Mouse (Mus musculus) forebrain, embryonic 10.5 days (tissue): ENCODE results near the gene Arl5b. TPM values are rescaled to one million over a fixed set of nuclear protein-coding genes. Genes with fewer than 3 reads are reported as not detected.

ENCODE experiments used
- DNase-seq: peaks from one replicate; pipeline ENCODE4 v3.0.0-alpha.2; 2017; ENCODE audit warnings: low spot score; ENCODE audit errors: extremely low spot score
- H3K27ac ChIP-seq: fragments of 300-500 bp; sonication (generic); 2 replicates; pipeline ENCODE4 v1.5.1; 2016; ENCODE audit warnings: mild to moderate bottlenecking
- H3K27me3 ChIP-seq: fragments of 300-500 bp; sonication (generic); 2 replicates; pipeline ENCODE4 v1.6.1; 2016; ENCODE audit warnings: mild to moderate bottlenecking; ENCODE audit not compliant: poor library complexity, severe bottlenecking
- H3K36me3 ChIP-seq: fragments of 300-500 bp; sonication (generic); replicated peaks from 2 replicates; pipeline ENCODE4 v1.6.1; 2016; ENCODE audit warnings: mild to moderate bottlenecking, moderate library complexity
- H3K4me1 ChIP-seq: fragments of 300-500 bp; sonication (generic); 2 replicates; pipeline ENCODE4 v1.6.1; 2016
- H3K4me3 ChIP-seq: fragments of 300-500 bp; sonication (generic); 2 replicates; pipeline ENCODE4 v1.5.1; 2016; ENCODE audit warnings: mild to moderate bottlenecking, moderate library complexity
- H3K9me3 ChIP-seq: fragments of 300-500 bp; sonication (generic); 2 replicates; pipeline ENCODE4 v1.6.1; 2016; ENCODE audit warnings: mild to moderate bottlenecking, moderate library complexity
- WGBS: fragments of 180-500 bp; shearing (Covaris S2); methylation state at CpG from one replicate; pipeline ENCODE4 v1.1.7; 2016; 5-methylcytosine and 5-hydroxymethylcytosine counted together
- polyA plus RNA-seq: library from polyadenylated mRNA; unstranded; fragments of >200 nt; fragmentation: Nextera tagmentation; extraction: Ambion mirVana; gene quantifications from 2 replicates; pipeline ENCODE4 v1.2.1, GENCODE M21; 2016

The Arl5b gene
- polyA plus RNA-seq, 1 experiment from 2014 or later: 48.0 TPM

GRCm38 (mm10) chr2:15064380-15065269 lies 15.4 kb downstream of the Arl5b start:
- no peaks in the 10 kb centered on the region for H3K27me3 ChIP-seq
- DNase-seq: no peak
- no peak overlapping the region for H3K4me3 ChIP-seq
- 81% methylated on average over 7 of the region's 7 CpGs for WGBS
- H3K9me3 ChIP-seq: no peaks in the 10 kb centered on the region
- peaks cover 63% of the 10 kb centered on the region for H3K36me3 ChIP-seq
- H3K4me1 ChIP-seq: peaks cover 10% of the 10 kb centered on the region; the same call in 1 of the 2 replicates
- no peak overlapping the region for H3K27ac ChIP-seq

DNA sequence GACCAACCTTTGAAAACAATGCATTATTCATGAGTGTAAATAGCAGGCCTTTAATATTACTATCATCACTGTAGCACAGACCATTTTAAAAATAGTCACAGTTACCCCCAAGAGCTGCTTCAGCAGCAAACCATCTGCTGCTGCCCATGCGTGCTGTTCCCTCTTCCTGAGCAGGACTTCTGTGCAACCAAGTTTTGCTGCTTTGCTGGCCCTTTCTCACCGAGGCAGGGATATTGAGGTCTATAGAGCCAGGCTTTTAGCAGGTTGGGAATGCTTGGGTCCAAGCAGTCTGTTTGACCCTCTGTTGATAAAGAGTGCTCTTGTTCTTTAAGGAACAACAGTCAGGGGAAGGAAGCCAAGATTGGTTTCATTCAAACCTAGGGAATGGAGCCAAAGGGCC lies 16.3 kb downstream of the Arl5b start:
- peaks cover 66% of the 10 kb centered on the region for H3K36me3 ChIP-seq

GRCm38 (mm10) chr2:15067091-15067490 lies 17.9 kb downstream of the Arl5b start:
- whole genome bisulfite sequencing: 81% methylated on average over 5 of the region's 5 CpGs
- H3K4me1 ChIP-seq: peaks cover 10% of the 10 kb centered on the region; the same call in 1 of the 2 replicates
- no peak for DNase-seq
- peaks cover 70% of the 10 kb centered on the region for H3K36me3 ChIP-seq
- no peaks in the 10 kb centered on the region for H3K9me3 ChIP-seq
- no peak overlapping the region for H3K27ac ChIP-seq
- no peak overlapping the region for H3K4me3 ChIP-seq
- no peaks in the 10 kb centered on the region for H3K27me3 ChIP-seq

More for the DNA sequence above, 16.3 kb downstream of the Arl5b start:
- Histone ChIP-seq H3K27ac (no peak overlapping the region), H3K9me3 (no peaks in the 10 kb centered on the region), H3K4me1 (peaks cover 10% of the 10 kb centered on the region; the same call in 1 of the 2 replicates), H3K4me3 (no peak overlapping the region), H3K27me3 (no peaks in the 10 kb centered on the region)
- WGBS: 87% methylated on average over 2 of the region's 2 CpGs
- DNase-seq: no peak

- Histone ChIP-seq H3K36me3 (peaks cover 60% of the 10 kb centered on the region), H3K4me1 (no peaks in the 10 kb centered on the region), H3K9me3 (peaks cover 13% of the 10 kb centered on the region; the same call in 1 of the 2 replicates), H3K4me3 (no peak overlapping the region), H3K27me3 (no peaks in the 10 kb centered on the region), H3K27ac (no peak overlapping the region)
- 99% methylated on average over 2 of the region's 2 CpGs for WGBS
- DNase-seq: no peak
Observed at GRCm38 (mm10) chr2:15083702-15084101, 34.5 kb downstream of the Arl5b start.

GRCm38 (mm10) chr2:15087308-15087707 lies 38.1 kb downstream of the Arl5b start:
- Histone ChIP-seq H3K36me3 (peaks cover 23% of the 10 kb centered on the region), H3K4me1 (no peaks in the 10 kb centered on the region), H3K27me3 (no peaks in the 10 kb centered on the region), H3K4me3 (no peak overlapping the region), H3K27ac (no peak overlapping the region), H3K9me3 (peaks cover 13% of the 10 kb centered on the region; the same call in 1 of the 2 replicates)
- DNase-seq: no peak
- 88% methylated on average over 1 of the region's 1 CpGs for WGBS

GRCm38 (mm10) chr2:15096514-15097090 lies 47.4 kb downstream of the Arl5b start:
- H3K36me3 ChIP-seq: no peaks in the 10 kb centered on the region
- no peaks in the 10 kb centered on the region for H3K9me3 ChIP-seq
- no peaks in the 10 kb centered on the region for H3K4me1 ChIP-seq
- no peak overlapping the region for H3K27ac ChIP-seq
- H3K4me3 ChIP-seq: no peak overlapping the region
- DNase-seq: no peak
- 73% methylated on average over 3 of the region's 3 CpGs for WGBS
- H3K27me3 ChIP-seq: no peaks in the 10 kb centered on the region

DNA sequence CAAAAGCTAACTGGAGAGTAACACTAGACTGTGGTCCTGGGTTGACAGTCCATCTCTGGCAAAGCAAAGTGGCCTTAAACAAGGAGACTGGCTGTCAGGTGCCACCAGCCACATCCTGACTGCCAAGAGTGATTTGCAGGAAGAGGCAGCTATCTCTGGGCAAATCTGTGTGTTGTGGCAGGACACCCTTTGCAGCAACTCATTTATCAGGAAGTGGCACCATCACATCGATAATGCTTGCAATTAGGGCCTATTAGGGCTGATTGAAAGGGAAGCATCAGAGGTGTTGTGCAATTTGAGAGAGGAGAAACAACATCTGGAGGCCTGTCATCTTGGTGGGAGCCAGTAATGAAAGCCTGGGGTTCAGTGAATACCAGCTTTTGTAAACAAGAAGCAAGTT lies 55.2 kb downstream of the Arl5b start:
- Histone ChIP-seq H3K27ac (no peak overlapping the region), H3K4me1 (no peaks in the 10 kb centered on the region), H3K9me3 (no peaks in the 10 kb centered on the region), H3K36me3 (no peaks in the 10 kb centered on the region), H3K4me3 (no peak overlapping the region), H3K27me3 (no peaks in the 10 kb centered on the region)
- DNase-seq: no peak
- 83% methylated on average over 1 of the region's 1 CpGs for WGBS

GRCm38 (mm10) chr2:15111290-15111689 lies 62.1 kb downstream of the Arl5b start:
- Histone ChIP-seq H3K4me1 (no peaks in the 10 kb centered on the region), H3K27me3 (no peaks in the 10 kb centered on the region), H3K9me3 (no peaks in the 10 kb centered on the region), H3K4me3 (no peak overlapping the region), H3K36me3 (no peaks in the 10 kb centered on the region), H3K27ac (no peak overlapping the region)
- no peak for DNase-seq
- WGBS: 86% methylated on average over 2 of the region's 2 CpGs

- no peaks in the 10 kb centered on the region for H3K36me3 ChIP-seq
- 79% methylated on average over 1 of the region's 1 CpGs for WGBS
Observed at GRCm38 (mm10) chr2:15111808-15112440, 62.7 kb downstream of the Arl5b start.

GRCm38 (mm10) chr2:15112741-15113140 lies 63.5 kb downstream of the Arl5b start:
- no peak overlapping the region for H3K4me3 ChIP-seq
- H3K9me3 ChIP-seq: no peaks in the 10 kb centered on the region
- 92% methylated on average over 6 of the region's 6 CpGs for WGBS
- DNase-seq: no peak
- H3K27ac ChIP-seq: no peak overlapping the region
- no peaks in the 10 kb centered on the region for H3K36me3 ChIP-seq
- no peaks in the 10 kb centered on the region for H3K27me3 ChIP-seq
- H3K4me1 ChIP-seq: no peaks in the 10 kb centered on the region

More at GRCm38 (mm10) chr2:15111808-15112440, 62.7 kb downstream of the Arl5b start:
- H3K9me3 ChIP-seq: no peaks in the 10 kb centered on the region
- H3K27me3 ChIP-seq: no peaks in the 10 kb centered on the region
- DNase-seq: no peak
- no peak overlapping the region for H3K27ac ChIP-seq
- no peaks in the 10 kb centered on the region for H3K4me1 ChIP-seq
- no peak overlapping the region for H3K4me3 ChIP-seq

DNA sequence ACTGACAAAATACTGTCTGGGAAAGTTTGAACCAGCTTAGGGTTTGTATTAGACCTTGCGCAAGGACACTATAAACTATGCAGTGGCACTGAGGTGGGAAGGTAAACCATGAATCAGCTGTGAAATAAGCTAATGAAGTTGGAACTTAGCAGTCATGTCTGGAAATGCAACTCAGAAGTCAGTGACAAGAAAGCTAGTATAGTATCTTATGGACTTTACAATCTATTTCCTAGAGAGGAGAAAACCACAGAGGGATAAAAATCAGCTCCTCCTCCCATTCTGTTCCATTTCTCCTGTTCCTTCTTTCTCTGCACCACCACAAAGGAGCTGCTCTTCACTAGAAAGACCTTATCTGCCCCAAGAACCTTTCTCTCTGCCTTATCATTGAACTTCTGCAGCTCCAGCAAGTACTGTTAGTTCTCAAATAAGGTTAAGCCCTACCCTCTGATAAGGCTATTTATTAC lies 72.1 kb downstream of the Arl5b start:
- Histone ChIP-seq H3K4me3 (no peak overlapping the region), H3K4me1 (no peaks in the 10 kb centered on the region), H3K36me3 (no peaks in the 10 kb centered on the region), H3K9me3 (no peaks in the 10 kb centered on the region), H3K27me3 (no peaks in the 10 kb centered on the region), H3K27ac (no peak overlapping the region)
- WGBS: 98% methylated on average over 1 of the region's 1 CpGs
- DNase-seq: no peak
